Mouse (Mus musculus): ENCODE data around the gene Rab23. TPM values are rescaled to one million over a fixed set of nuclear protein-coding genes. Genes with fewer than 3 reads are reported as not detected.

The Rab23 gene
- polyA plus RNA-seq, 1 experiment from 2014 or later, result 14.1 TPM

GRCm38 (mm10) chr1:33768827-33769226 is 49.1 kb downstream of the Rab23 start:
- Histone ChIP-seq H3K4me1 (no peaks in the 10 kb centered on the region), H3K4me2 (no peak overlapping the region), H3K27me3 (replicated peaks) (no peaks in the 10 kb centered on the region), H3K27ac (replicated peaks) (no peak overlapping the region), H3K4me3 (no peak overlapping the region), H3K9me3 (no peaks in the 10 kb centered on the region), H3K9ac (no peak overlapping the region), H3K36me3 (peaks cover 86% of the 10 kb centered on the region)
- ATAC-seq (ENCODE audit: extremely low read depth, insufficient number of reproducible peaks, low FRiP score, low TSS enrichment), result no peak

DNA sequence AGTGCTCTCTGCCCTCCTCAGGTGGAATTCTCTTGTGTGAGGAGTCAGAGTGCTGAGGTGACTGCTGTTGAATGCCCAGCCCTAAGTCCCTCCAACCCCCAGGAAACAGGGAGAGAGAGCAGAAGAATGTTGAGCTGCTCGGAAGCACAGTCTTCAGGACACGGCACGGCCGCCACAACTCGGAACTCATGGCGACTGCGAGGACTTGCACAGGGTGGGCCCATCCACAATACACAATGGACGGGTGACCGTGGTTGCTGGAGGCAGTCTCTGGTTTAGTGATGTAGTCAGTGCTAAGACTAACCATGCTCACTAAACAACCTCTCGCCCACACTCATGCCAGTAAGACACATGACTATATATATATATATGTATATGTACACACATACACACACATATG is 51.9 kb downstream of the Rab23 start:
- H3K4me2 ChIP-seq, result no peak overlapping the region
- H3K27ac ChIP-seq (replicated peaks), result no peak overlapping the region
- H3K36me3 ChIP-seq, result peaks cover 85% of the 10 kb centered on the region
- H3K27me3 ChIP-seq (replicated peaks), result no peaks in the 10 kb centered on the region
- H3K4me3 ChIP-seq, result no peak overlapping the region
- H3K9me3 ChIP-seq, result no peaks in the 10 kb centered on the region
- no peak overlapping the region for H3K9ac ChIP-seq
- 92% methylated on average over 10 of the region's 10 CpGs for WGBS
- H3K4me1 ChIP-seq, result no peaks in the 10 kb centered on the region
- ATAC-seq (ENCODE audit: extremely low read depth, insufficient number of reproducible peaks, low FRiP score, low TSS enrichment), result no peak

DNA sequence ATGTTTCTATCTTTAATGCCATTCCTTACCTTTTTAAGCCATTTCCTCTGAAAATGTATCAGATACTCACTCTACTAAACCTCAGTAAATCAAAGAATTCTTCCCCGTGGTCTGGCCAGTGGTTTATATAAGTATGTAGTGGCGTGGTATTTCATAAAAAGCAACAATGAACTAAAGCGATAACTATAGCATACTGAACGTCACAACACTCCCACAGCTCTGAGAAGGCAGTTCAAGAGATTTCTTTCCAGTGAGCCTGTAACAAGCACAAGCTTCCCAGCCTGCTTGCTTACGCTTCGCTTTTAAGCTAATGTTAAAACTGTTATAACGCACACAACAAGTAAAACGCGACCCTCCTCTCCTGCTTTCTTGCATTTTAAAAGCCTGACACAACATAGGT is 52.4 kb downstream of the Rab23 start:
- H3K36me3 ChIP-seq, result peaks cover 85% of the 10 kb centered on the region
- ATAC-seq (ENCODE audit: extremely low read depth, insufficient number of reproducible peaks, low FRiP score, low TSS enrichment), result no peak
- H3K27me3 ChIP-seq (replicated peaks), result no peaks in the 10 kb centered on the region
- H3K27ac ChIP-seq (replicated peaks), result no peak overlapping the region
- 90% methylated on average over 9 of the region's 9 CpGs for WGBS
- no peak overlapping the region for H3K9ac ChIP-seq
- H3K4me1 ChIP-seq, result no peaks in the 10 kb centered on the region
- H3K9me3 ChIP-seq, result no peaks in the 10 kb centered on the region
- H3K4me3 ChIP-seq, result no peak overlapping the region
- no peak overlapping the region for H3K4me2 ChIP-seq

DNA sequence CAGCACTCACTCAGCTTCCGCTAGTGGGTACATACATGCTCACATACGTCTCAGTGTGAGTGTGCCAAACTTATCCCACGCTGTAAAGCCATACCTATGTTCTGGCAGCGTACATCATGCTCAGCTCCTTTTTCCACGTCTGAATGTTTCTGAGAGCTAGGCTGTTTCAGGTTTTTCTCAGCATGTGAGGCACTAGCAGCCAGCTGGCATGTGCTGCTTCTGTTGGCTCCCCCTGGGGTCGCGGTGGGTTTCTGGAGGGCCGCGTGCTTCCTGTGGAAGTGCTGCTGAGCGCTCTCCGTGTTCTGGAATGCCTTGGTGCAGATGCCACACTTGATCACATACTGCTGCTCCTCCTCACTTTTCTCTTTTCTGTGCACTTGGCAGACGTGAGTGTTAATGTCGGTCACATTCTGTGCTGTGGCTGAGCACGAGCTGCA is 56.5 kb downstream of the Rab23 start:
- ATAC-seq (ENCODE audit: extremely low read depth, insufficient number of reproducible peaks, low FRiP score, low TSS enrichment), result no peak
- H3K9me3 ChIP-seq, result no peaks in the 10 kb centered on the region
- no peak overlapping the region for H3K4me3 ChIP-seq
- H3K27ac ChIP-seq (replicated peaks), result no peak overlapping the region
- H3K36me3 ChIP-seq, result peaks cover 70% of the 10 kb centered on the region
- no peaks in the 10 kb centered on the region for H3K4me1 ChIP-seq
- H3K9ac ChIP-seq, result no peak overlapping the region
- H3K27me3 ChIP-seq (replicated peaks), result no peaks in the 10 kb centered on the region
- H3K4me2 ChIP-seq, result no peak overlapping the region
- 82% methylated on average over 14 of the region's 14 CpGs for WGBS

- no peaks in the 10 kb centered on the region for H3K9me3 ChIP-seq
- WGBS, result 92% methylated on average over 5 of the region's 5 CpGs
- H3K4me3 ChIP-seq, result no peak overlapping the region
- H3K36me3 ChIP-seq, result peaks cover 43% of the 10 kb centered on the region
- peaks cover 10% of the 10 kb centered on the region; the same call in 1 of the 2 replicates for H3K4me1 ChIP-seq
- H3K4me2 ChIP-seq, result no peak overlapping the region
- H3K9ac ChIP-seq, result no peak overlapping the region
- ATAC-seq (ENCODE audit: extremely low read depth, insufficient number of reproducible peaks, low FRiP score, low TSS enrichment), result no peak
- H3K27me3 ChIP-seq (replicated peaks), result no peaks in the 10 kb centered on the region
- no peak overlapping the region for H3K27ac ChIP-seq (replicated peaks)
Observed at GRCm38 (mm10) chr1:33784561-33784960, 64.9 kb downstream of the Rab23 start.

DNA sequence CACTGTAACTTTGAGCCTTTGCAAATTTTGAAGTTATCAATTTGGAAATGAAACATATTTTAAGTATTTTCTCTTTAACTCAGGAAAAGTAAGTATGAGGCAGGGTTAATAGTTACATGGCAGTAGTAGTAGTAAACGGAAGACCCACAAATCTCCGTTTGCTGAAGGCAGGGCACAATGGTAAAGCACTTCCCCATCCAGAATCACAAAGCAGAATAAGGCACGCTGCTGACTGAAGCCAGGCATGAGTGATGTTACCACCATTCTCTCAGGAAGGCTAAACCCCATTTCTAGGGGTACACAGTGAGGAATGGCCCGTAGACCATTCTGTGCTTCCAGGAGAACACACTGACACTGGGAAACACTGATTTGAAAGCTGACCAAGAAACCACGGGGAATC is 68.4 kb downstream of the Rab23 start:
- Histone ChIP-seq H3K9me3 (no peaks in the 10 kb centered on the region), H3K4me2 (no peak overlapping the region), H3K27me3 (replicated peaks) (no peaks in the 10 kb centered on the region), H3K36me3 (peaks cover 24% of the 10 kb centered on the region), H3K27ac (replicated peaks) (no peak overlapping the region), H3K4me3 (no peak overlapping the region), H3K4me1 (peaks cover 10% of the 10 kb centered on the region; the same call in 1 of the 2 replicates), H3K9ac (no peak overlapping the region)
- no peak for ATAC-seq (ENCODE audit: extremely low read depth, insufficient number of reproducible peaks, low FRiP score, low TSS enrichment)
- 78% methylated on average over 5 of the region's 5 CpGs for WGBS

- Histone ChIP-seq H3K27me3 (replicated peaks) (no peaks in the 10 kb centered on the region), H3K9me3 (no peaks in the 10 kb centered on the region), H3K36me3 (peaks cover 21% of the 10 kb centered on the region), H3K4me2 (no peak overlapping the region), H3K27ac (replicated peaks) (no peak overlapping the region), H3K9ac (no peak overlapping the region), H3K4me3 (no peak overlapping the region), H3K4me1 (peaks cover 13% of the 10 kb centered on the region)
- ATAC-seq (ENCODE audit: extremely low read depth, insufficient number of reproducible peaks, low FRiP score, low TSS enrichment), result no peak
- 52% methylated on average over 3 of the region's 3 CpGs for WGBS
Observed at GRCm38 (mm10) chr1:33788493-33788892, 68.8 kb downstream of the Rab23 start.

Other genes with a start within 250 kb of the Rab23 start
- gene Prim2, start 50.1 kb upstream of the Rab23 start, polyA plus RNA-seq (2015; fragmentation: Nextera tagmentation; extraction: Ambion mirVana), result 18.1 and 21.7 TPM in 2 replicates
- 69.4 and 82.4 TPM in 2 replicates for gene Bag2, start 37.9 kb downstream of the Rab23 start, polyA plus RNA-seq (2015; fragmentation: Nextera tagmentation; extraction: Ambion mirVana)
- 12.4 and 14.6 TPM in 2 replicates for gene Zfp451, start 94.7 kb downstream of the Rab23 start, polyA plus RNA-seq (2015; fragmentation: Nextera tagmentation; extraction: Ambion mirVana)
- 4.4 and 4.6 TPM in 2 replicates for gene Bend6, start 187.9 kb downstream of the Rab23 start, polyA plus RNA-seq (2015; fragmentation: Nextera tagmentation; extraction: Ambion mirVana)
- 16.6 and 17.9 TPM in 2 replicates for gene Dst, start 188.3 kb downstream of the Rab23 start, polyA plus RNA-seq (2015; fragmentation: Nextera tagmentation; extraction: Ambion mirVana)